Mouse (Mus musculus) C2C12 (cell line): ENCODE data around the gene Gm9964. TPM values are rescaled to one million over a fixed set of nuclear protein-coding genes. Genes with fewer than 3 reads are reported as not detected.

Experiments
- H3K27me3 ChIP-seq: one replicate; pipeline ENCODE4 v1.6.1; 2011; ENCODE audit not compliant: control insufficient read depth, insufficient read depth, insufficient read length
- H3K36me3 ChIP-seq: one replicate; pipeline ENCODE4 v1.6.1; 2011; ENCODE audit not compliant: control insufficient read depth, insufficient read depth
- H3K4me3 ChIP-seq: one replicate; pipeline ENCODE4 v1.5.1; 2011; ENCODE audit warnings: mild to moderate bottlenecking, control low read depth; ENCODE audit not compliant: poor library complexity, insufficient read depth, severe bottlenecking
- H3K79me2 ChIP-seq: one replicate; pipeline ENCODE4 v1.6.1; 2011; ENCODE audit not compliant: control insufficient read depth, insufficient read depth
- H3K79me3 ChIP-seq: one replicate; pipeline ENCODE4 v1.6.1; 2011; ENCODE audit warnings: low read depth, control low read depth
- H3ac ChIP-seq: one replicate; pipeline ENCODE3; 2011; ENCODE audit warnings: low read depth; ENCODE audit not compliant: control insufficient read depth, insufficient read length
- CEBPB ChIP-seq: IDR thresholded peaks from one replicate; pipeline ENCODE4 v1.6.1; 2011; ENCODE audit warnings: low read depth, mild to moderate bottlenecking, control low read depth, moderate library complexity
- CTCF ChIP-seq: IDR thresholded peaks from one replicate; pipeline ENCODE4 v1.5.1; 2011; ENCODE audit not compliant: control insufficient read depth, insufficient read depth, insufficient read length
- FOSL1 ChIP-seq: IDR thresholded peaks from one replicate; pipeline ENCODE4 v1.8.0; 2011; ENCODE audit warnings: mild to moderate bottlenecking, low read length; ENCODE audit not compliant: poor library complexity, insufficient read depth, severe bottlenecking
- MAX ChIP-seq: IDR thresholded peaks from one replicate; pipeline ENCODE4 v1.6.1; 2011; ENCODE audit warnings: mild to moderate bottlenecking, control low read depth
- MYOD1 ChIP-seq: IDR thresholded peaks from one replicate; pipeline ENCODE4 v1.6.1; 2011; ENCODE audit warnings: low read depth; ENCODE audit not compliant: control insufficient read depth, insufficient read length
- MYOG ChIP-seq: IDR thresholded peaks from one replicate; pipeline ENCODE4 v1.6.1; 2011; ENCODE audit not compliant: control insufficient read depth, insufficient read length; ENCODE audit errors: extremely low read depth
- USF1 ChIP-seq: IDR thresholded peaks from one replicate; pipeline ENCODE4 v1.6.1; 2011; ENCODE audit warnings: low read depth, mild to moderate bottlenecking, control low read depth, moderate library complexity
- polyA plus RNA-seq: library from polyadenylated mRNA; unstranded; fragments of >200 nt; fragmentation: generic; extraction: Trizol; gene quantifications from one replicate; pipeline ENCODE4 v1.2.1, GENCODE M21; 2012; ENCODE audit warnings: missing spikeins

Gm9964 gene
- polyA plus RNA-seq, 1 experiment: not detected

- TF ChIP-seq FOSL1 (no peak), CTCF (no peak), MYOG (no peak), MAX (no peak), MYOD1 (no peak), USF1 (no peak), CEBPB (no peak)
- Histone ChIP-seq H3K27me3 (no peaks in the 10 kb centered on the region), H3K4me3 (no peak overlapping the region), H3K79me2 (no peaks in the 10 kb centered on the region), H3K79me3 (no peaks in the 10 kb centered on the region), H3K36me3 (no peaks in the 10 kb centered on the region), H3ac (no peak overlapping the region)
Measured at GRCm38 (mm10) chr11:79319807-79320206, 23.1 kb upstream of the Gm9964 start.

DNA sequence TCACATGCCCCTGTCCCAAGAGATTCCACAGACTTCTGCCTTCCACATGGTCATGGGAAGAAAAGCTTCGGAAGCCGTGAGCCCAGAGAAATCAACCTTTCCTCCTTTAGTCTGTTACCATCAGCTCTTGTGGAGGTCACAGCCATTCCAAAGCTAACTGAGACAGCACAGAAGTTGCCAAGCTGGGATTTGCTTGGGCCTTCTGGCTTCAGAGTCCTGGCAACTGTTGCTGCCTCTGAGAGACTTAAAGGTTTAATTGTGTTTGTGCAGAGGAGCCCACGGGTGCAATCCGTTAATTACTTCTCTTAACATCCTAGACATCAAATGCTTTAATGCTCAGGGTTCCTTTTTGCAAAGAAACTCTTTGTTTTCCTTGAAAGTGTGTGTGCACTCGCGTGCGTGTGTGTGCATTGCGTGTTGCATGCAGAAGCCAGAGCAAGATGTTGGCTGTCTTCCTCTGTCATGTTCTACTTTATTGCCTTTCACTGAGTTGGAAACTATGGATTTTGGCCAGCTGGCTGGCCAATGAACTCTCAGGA, 20.2 kb upstream of the Gm9964 start:
- Histone ChIP-seq H3ac (no peak overlapping the region), H3K27me3 (no peaks in the 10 kb centered on the region), H3K36me3 (no peaks in the 10 kb centered on the region), H3K79me2 (no peaks in the 10 kb centered on the region), H3K79me3 (no peaks in the 10 kb centered on the region), H3K4me3 (no peak overlapping the region)
- TF ChIP-seq MYOG (no peak), FOSL1 (no peak), CEBPB (no peak), MAX (no peak), USF1 (no peak), MYOD1 (no peak), CTCF (no peak)

DNA sequence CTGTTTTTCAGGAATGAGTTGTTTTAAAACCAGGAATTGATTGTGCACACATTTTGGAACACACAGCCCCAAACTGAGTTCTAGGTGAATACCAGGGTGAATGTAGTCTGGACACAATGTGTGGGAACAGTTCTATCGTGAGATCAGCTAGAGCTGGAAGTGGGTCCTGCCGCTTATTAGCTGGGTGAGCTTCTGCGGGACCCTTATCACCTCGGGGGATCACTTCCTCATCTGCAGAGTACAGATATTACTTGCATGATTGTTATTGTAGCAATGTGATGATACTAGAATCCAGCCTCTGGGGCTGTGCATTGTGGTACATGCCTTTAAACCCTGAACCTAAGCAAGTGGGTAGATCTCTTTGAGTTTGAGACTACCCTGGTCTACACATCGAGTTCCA, 13.8 kb upstream of the Gm9964 start:
- no peak for TF ChIP-seq CEBPB
- no peak for TF ChIP-seq MYOG
- no peak for TF ChIP-seq MAX
- no peak for TF ChIP-seq USF1
- TF ChIP-seq MYOD1: no peak
- no peak for TF ChIP-seq CTCF
- TF ChIP-seq FOSL1: no peak
- H3K27me3 ChIP-seq: no peaks in the 10 kb centered on the region
- no peaks in the 10 kb centered on the region for H3K79me3 ChIP-seq
- no peaks in the 10 kb centered on the region for H3K36me3 ChIP-seq
- H3ac ChIP-seq: no peak overlapping the region
- H3K4me3 ChIP-seq: no peak overlapping the region
- H3K79me2 ChIP-seq: no peaks in the 10 kb centered on the region

DNA sequence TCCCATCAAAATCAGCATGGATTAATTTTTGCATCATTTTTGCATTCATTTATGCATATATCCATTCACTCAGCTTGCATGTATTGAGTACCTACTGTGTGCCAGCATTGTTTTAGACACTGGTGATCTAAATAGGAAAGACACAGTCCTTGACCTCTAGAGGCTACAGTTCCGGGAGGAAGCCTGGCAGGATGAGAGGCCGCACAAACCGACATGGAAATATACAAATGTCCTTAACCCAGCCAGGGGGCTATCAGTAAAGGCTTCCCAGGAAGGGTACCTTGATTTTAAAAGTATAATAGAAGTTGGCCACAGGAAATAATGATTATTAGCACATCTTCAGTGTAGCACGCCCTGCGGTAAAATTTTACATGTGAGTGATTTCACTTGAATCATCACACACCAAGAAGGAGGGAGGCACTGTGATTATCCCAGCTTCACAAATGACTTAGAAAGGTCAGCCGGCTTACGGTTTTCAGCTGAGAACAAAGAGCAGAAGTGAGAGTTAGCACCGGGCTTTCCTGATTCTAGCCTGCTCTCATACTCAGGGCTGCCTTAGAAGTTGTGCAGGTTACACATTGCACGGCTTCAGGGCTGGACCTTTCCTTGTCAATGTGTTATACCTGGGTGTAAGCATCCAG, 11.0 kb upstream of the Gm9964 start:
- no peak overlapping the region for H3ac ChIP-seq
- no peak overlapping the region for H3K4me3 ChIP-seq
- no peak for TF ChIP-seq USF1
- TF ChIP-seq CTCF: no peak
- TF ChIP-seq MAX: no peak
- TF ChIP-seq FOSL1: no peak
- no peak for TF ChIP-seq CEBPB
- TF ChIP-seq MYOG: no peak
- TF ChIP-seq MYOD1: no peak
- no peaks in the 10 kb centered on the region for H3K79me3 ChIP-seq
- H3K79me2 ChIP-seq: no peaks in the 10 kb centered on the region
- H3K27me3 ChIP-seq: no peaks in the 10 kb centered on the region
- no peaks in the 10 kb centered on the region for H3K36me3 ChIP-seq

DNA sequence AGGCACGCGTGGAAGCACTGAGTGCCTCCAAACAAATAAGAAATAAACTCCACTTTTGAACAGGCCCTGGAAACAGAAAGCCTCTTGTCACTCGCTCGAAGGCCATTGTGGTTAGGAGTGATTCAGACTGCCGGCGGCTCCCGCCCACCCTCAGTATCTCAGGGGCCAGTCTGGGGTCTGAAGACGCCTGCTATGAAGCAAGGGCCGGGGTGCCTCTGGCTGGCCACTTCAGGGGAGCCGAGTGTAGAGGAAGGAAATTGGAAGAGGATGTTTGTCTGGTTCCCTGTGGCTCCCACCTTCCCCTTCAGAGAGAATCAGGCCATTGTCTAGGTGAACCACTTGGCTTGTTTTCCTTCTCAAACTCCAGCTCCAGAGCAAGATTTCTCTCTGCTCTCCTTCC, 10.3 kb upstream of the Gm9964 start:
- H3K36me3 ChIP-seq: no peaks in the 10 kb centered on the region
- H3K27me3 ChIP-seq: no peaks in the 10 kb centered on the region
- no peaks in the 10 kb centered on the region for H3K79me3 ChIP-seq
- H3K79me2 ChIP-seq: no peaks in the 10 kb centered on the region
- no peak for TF ChIP-seq MYOD1
- no peak for TF ChIP-seq USF1
- TF ChIP-seq MYOG: no peak
- TF ChIP-seq CEBPB: no peak
- no peak for TF ChIP-seq FOSL1
- no peak for TF ChIP-seq CTCF
- no peak for TF ChIP-seq MAX
- no peak overlapping the region for H3K4me3 ChIP-seq
- H3ac ChIP-seq: peak overlapping the region; percentile 0

- Histone ChIP-seq H3K79me3 (no peaks in the 10 kb centered on the region), H3K79me2 (no peaks in the 10 kb centered on the region), H3K27me3 (no peaks in the 10 kb centered on the region), H3K36me3 (no peaks in the 10 kb centered on the region), H3ac (no peak overlapping the region), H3K4me3 (no peak overlapping the region)
- no peak for TF ChIP-seq MYOG
- no peak for TF ChIP-seq MAX
- no peak for TF ChIP-seq FOSL1
- peak; percentile 66 for TF ChIP-seq MYOD1
- TF ChIP-seq CTCF: no peak
- peak; percentile 98 for TF ChIP-seq USF1
Measured at GRCm38 (mm10) chr11:79306510-79306909, 9.8 kb upstream of the Gm9964 start.
